Mouse (Mus musculus): ENCODE data around the gene Btbd16.

The Btbd16 gene

DNA sequence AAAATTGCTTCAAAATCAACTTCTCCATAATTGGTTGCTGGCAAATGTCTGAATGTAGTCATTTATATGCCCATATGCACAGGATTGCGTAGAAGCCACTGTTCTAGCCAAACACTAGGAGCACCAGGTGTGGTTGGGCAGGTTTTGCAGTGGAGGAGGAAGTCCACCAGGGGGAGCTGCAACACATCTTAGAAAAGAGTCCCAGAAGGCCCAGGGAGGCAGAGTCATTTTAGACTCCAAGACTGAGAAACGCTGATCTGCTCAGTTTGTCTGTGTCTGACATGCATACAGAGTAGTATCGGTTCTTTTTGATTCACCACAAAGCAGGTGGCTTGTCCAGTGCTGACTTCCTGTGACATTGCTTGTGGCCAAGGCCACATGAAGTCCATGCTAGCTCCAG is 3.2 kb upstream of the Btbd16 start:
- peak; percentile 79 for DNase-seq (ENCODE audit: low spot score)

DNA sequence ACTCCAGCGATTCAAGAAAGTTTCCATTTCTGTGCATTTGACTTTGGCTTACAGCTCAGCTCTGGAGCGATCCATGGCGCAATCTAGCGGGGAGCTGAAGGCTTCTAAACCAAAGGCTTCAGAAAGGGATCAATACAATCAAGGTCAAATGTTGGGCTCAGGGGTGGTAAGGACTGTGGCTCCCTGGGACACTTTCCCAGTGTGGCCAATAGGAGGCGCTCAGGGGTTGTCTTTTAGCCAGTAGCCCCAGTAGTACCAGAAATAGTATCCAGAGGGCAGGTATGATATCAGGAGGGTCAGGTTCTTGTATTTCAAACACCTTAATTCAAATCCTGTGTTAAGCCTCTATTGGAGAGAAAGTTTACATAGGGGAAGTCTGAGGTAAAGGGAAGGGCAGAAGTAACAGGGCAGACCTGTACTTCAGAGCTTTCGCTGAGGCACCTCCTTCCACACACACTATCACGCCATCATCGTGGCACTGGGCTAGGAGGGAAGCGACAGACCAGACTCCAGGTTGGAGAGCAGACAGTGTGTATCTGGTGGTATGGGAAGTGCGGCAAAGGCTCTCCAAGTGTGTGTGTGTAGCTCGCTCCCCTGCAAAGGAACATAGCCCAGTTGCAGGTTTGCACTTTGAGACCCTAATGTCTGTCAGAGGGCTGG is 568 bp upstream of the Btbd16 start:
- DNase-seq (ENCODE audit: low spot score), result no peak

DNA sequence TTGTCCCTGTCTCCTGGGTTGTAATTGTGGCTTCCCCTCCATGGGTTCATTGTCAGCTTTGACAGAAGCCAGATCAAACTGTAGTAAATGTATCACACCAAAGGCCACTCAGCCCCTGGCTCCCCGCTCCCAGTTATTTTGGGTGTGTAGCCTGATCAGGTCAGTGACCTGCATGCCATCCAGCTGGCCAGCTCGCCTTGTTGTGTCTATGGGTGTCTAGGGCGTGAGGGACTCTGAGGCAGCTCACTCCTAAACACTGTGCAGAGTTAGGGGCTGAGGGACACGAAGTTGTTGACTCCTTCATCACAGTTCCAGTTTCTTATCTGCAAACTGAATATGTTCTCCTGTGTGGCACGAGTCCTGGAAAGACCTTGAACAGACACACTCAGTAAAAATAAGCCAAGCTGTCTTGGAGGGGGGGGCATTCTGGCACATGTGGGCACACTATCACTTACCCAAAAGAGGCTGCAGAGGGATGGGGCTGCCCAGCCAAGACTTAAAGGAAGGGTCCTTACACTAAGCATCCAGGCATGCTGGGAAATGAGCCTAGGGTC is 7.1 kb downstream of the Btbd16 start:
- DNase-seq (ENCODE audit: low spot score), result no peak

DNA sequence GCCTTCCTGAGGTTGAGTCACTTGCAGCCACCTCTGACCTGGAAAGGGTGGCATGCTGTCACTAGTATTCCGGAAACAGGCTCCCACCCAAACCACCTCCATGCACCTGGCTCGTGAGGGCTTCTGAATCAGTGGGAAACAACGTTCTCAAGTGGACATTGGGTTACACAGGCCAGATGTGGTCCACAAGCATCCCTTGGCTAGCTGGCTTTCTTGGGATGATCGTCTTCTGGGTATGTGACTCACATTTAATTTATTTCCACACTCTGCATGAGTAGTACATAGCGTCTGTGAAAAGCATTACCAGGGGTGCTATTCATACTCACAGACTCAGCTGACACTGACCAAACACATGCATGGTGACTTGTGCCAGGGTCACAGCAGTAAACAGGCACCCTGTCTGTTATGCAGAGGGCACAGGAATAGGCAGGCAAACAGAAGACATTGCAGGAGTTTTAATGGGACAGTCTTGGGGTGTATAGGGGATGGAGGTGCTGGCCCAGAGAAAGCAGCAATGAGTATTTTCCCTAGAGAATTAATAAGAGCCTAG is 8.7 kb downstream of the Btbd16 start:
- DNase-seq (ENCODE audit: low spot score), result no peak

GRCm38 (mm10) chr7:130785923-130786575 is 12.2 kb downstream of the Btbd16 start:
- no peak for DNase-seq (ENCODE audit: low spot score)

DNA sequence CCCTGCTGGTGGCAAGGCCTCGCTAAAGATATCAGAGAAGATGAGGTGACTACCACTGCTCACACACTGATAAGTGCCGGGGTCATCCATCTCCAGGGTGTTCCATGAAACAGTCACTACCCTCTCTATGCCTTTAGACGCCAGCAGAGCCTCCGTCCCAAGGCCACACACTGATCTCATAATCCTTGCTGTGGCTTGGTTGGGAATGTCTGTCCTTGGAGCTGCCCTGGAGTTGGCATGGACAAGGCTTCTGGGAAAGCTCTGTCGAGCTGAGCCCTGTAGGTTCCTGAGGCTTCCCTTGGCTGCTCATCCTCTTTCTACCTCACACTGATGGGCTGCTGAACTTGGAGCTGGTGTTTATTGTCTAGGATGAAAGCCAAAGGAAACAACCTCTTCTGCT is 12.8 kb downstream of the Btbd16 start:
- DNase-seq (ENCODE audit: low spot score), result no peak

- DNase-seq (ENCODE audit: low spot score), result no peak
Observed at GRCm38 (mm10) chr7:130787537-130787936, 13.7 kb downstream of the Btbd16 start.

DNA sequence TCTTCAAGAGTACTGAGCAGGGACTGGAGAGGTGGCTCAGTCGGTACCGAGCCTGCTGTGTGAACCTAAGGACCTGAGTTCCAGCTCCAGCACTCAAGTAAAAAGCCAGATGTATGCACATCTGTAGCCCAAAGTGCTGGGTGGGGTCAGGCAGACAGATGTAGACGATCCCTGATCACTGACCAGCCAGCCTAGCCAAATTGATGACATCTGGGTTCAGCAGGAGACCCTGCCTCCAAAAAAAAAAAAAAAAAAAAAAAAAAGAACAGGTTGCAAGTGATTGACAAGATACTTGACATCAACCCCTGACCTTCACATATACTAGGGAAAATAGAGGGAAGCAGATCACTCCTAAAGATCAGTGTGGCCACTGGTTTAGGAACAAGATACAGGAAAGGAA is 15.1 kb downstream of the Btbd16 start:
- DNase-seq (ENCODE audit: low spot score), result no peak

DNA sequence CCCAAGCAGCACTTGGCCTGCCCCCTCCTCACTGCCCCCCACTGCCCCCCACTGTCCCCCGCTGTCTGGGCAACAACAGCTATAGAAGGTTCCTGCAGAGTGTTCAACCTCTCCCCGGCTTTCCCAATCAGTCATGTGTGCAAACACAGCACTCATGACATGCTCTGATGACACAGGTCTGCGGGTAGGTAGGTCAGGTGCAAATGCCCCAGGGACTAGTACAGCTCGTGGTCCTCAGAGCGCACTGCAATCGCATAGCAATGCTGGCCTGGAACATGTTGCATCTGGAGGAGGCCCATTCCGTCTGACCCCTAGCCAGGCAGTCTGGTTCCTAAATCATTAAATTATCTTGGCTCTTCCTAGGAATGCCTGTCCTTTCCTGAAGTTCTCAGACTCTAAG is 15.6 kb downstream of the Btbd16 start:
- no peak for DNase-seq (ENCODE audit: low spot score)

DNA sequence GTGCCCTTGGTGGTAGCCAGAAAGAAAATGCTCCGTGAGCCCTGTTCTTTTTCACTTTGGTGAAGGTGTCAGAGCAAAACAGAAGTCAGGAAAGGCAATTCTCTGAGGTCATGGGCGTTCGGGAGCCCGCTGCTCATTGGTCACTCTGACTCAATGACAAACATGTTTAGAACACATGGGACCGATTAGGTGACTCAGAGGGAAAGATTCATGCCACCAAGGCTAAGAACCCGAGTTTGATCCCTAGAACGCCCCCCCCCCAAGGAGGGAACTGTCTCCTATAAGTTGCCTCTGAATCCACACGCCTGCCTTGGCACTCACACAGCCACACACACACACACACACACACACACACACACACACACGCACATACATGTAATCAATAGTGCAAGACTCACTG is 19.8 kb downstream of the Btbd16 start:
- DNase-seq (ENCODE audit: low spot score), result no peak

GRCm38 (mm10) chr7:130796786-130797185 is 22.9 kb downstream of the Btbd16 start:
- DNase-seq (ENCODE audit: low spot score), result no peak

DNA sequence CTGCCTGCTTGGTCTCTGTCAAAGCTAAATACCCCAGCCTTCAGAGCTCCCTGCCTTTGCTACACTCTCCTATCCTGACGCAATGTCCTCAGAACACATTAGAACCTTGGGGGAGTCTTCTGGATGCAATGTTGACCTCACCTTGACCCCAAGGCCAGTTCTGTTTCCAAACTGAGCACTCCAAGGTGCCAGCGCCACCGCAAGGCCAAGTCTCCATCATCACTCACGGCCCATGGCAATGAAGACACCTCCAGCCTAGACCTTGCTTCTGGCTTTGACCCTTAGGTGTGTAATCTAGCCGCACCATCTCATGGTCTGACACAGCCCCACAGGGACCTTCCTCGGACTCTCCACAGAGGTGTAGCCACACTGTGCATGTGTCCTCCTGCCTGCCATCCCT is 23.7 kb downstream of the Btbd16 start:
- no peak for DNase-seq (ENCODE audit: low spot score)

DNA sequence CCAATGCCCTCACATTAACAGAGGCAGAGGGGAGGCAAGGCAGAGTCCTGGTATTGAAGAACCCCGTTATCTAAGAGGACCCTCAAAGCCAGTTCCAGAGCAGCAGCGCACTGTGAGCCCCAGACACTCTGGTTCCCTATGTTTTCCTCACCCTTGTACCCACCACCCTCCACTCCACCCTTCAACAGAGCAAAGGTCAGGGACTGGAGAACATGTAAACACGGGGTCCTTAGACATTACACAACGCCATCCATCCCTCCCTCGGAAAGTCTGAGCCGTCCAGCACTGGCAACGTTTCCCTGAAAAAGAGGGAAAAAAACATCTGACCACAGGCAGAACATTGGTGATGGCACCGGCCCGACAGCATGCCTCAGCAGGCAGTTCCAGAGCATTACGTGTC is 25.5 kb downstream of the Btbd16 start:
- no peak for DNase-seq (ENCODE audit: low spot score)

DNA sequence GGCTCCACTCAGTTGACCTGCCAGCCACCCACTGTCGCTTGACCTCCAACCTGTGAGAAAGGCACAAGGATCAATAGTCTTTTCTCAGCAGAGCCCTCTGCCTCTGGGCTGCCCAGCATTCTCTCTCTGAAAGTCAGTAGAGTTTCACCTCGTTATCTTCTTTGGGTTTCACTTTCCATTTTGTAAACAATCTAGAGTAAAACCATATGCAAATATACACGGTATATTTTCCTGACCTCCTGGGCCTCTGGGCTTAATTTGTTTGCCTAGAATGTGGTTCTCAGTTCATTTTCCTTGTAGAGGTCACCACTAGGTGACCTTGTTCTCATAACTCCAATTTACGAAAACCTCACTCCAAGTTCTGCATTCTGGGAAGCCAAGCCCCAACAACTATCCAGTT is 26.8 kb downstream of the Btbd16 start:
- DNase-seq (ENCODE audit: low spot score), result no peak

DNA sequence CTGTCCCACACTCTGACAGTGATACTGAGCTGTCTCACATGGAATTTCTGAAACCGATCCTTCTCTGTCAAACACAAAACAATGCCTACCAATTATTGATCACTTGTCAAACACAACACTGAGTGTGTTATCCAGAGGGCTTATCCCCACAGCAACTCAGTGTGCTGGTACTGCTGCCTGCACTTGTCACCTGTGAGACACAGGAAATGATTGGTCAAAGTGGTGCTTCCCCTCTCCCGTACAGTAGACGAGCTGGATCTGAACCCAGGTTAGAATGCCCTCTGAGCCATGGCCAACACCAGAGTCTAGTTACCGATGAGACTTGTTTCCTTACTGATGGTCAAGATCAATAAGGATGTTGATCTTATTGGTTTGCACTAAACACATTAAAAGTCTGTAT is 27.9 kb downstream of the Btbd16 start:
- DNase-seq (ENCODE audit: low spot score), result no peak

GRCm38 (mm10) chr7:130803251-130803825 is 29.5 kb downstream of the Btbd16 start:
- no peak for DNase-seq (ENCODE audit: low spot score)

- no peak for DNase-seq (ENCODE audit: low spot score)
Observed at GRCm38 (mm10) chr7:130804991-130805390, 31.1 kb downstream of the Btbd16 start.

- peak; percentile 52 for DNase-seq (ENCODE audit: low spot score)
Observed at GRCm38 (mm10) chr7:130807749-130808148, 33.9 kb downstream of the Btbd16 start.

GRCm38 (mm10) chr7:130808694-130809093 is 34.8 kb downstream of the Btbd16 start:
- DNase-seq (ENCODE audit: low spot score), result no peak

- DNase-seq (ENCODE audit: low spot score), result no peak
Observed at GRCm38 (mm10) chr7:130810238-130810637, 36.4 kb downstream of the Btbd16 start.

DNA sequence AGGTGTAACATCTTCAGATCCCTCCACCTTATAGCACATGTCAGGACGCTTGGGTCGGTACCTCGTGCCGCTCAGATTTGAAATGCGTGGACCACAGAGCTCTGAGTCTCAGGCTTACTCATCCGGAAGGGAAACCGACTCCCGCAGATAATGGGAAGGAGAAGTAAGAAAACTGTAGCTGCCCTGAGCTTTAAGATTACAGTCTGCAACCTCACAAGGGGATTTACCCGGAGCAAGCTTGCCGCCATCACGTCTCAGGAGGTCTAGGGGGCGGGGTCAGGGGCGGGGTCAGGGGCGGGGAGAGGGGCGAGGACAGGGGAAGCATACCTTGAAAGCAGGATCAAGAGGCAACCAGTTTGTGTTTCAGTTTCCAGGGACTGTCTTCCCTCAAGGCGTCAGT is 38.5 kb downstream of the Btbd16 start:
- no peak for DNase-seq (ENCODE audit: low spot score)

DNA sequence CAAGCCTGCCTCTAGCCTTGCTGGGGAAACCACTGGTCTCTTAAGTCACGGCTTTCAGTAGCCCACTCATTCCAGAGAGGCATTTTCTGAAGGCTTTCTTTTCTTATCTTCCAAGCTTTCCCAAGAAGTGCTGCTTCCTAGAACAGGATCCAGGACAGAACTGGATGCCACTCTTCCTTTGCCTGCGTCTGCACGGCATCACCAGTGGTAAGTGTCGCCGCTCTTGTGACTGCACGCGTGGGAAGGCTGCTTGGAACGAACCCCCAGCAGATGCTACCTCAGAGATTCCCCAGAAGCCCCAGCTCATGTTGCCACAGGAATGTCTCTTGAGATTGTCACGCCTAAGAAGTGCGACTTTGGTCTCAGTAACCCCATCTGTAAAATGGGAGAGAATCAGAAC is 41.7 kb downstream of the Btbd16 start:
- no peak for DNase-seq (ENCODE audit: low spot score)

DNA sequence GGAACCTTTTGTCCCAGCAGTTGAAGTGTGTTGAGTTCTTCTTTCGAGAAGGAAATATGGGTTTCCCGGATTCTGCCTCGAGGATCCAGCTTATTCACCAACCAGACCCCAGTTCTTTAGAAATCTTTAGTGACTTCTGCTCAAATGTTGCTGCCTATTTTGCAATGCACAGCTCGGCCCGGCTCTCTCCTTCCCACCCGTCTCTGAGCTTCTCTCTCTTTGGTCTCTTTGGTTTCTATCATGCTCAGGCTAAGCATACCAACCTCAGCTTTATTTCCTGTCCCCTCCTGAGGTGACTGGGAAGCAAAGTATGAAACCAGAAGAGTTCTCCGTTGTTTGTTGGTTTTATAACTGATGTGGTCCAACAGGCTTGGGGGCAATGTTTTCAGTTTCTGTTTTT is 42.4 kb downstream of the Btbd16 start:
- DNase-seq (ENCODE audit: low spot score), result no peak
